15 mouse cellular contexts compared by ENCODE assay signal in genomic region chr4:130052283-130052682, GRCm38 (mm10). TPM values are rescaled to one million over a fixed set of nuclear protein-coding genes. Genes with fewer than 3 reads are reported as not detected.
DNase-seq lines count a peak whose midpoint lies in the region; ATAC-seq and TF ChIP-seq lines count a peak whose summit lies in the region.
"Had no signal": no experiment of that assay in that cellular context is flagged by ENCODE, and none has a peak within 500 bp of the region (broad histone marks: within the 10 kb centered on the region; RNA-seq: fewer than 3 reads in every experiment).

No protein-coding gene starts in this region.

- TF ChIP-seq EP300 in liver, postnatal 0 days (IDR thresholded peaks at IDR 0.05; ENCODE audit: low read depth) = no peak

- 85% methylated on average over 3 of the region's 3 CpGs for WGBS in hindbrain, embryonic 15.5 days
- 91% methylated on average over 3 of the region's 3 CpGs for WGBS in hindbrain, embryonic 11.5 days
- WGBS in liver, postnatal 0 days (ENCODE audit: insufficient replicate concordance) = 80% methylated on average over 3 of the region's 3 CpGs
- WGBS in liver, embryonic 11.5 days = 86% methylated on average over 3 of the region's 3 CpGs
- WGBS in heart, embryonic 10.5 days = 91% methylated on average over 3 of the region's 3 CpGs

- no peak for ATAC-seq in hindbrain, embryonic 15.5 days (ENCODE audit: low FRiP score, low read depth)
- no peak for ATAC-seq in hindbrain, embryonic 11.5 days (ENCODE audit: low FRiP score)
- no peak for ATAC-seq in liver, postnatal 0 days
- no peak for ATAC-seq in liver, embryonic 11.5 days (replicated peaks; ENCODE audit: low FRiP score)
- ATAC-seq: forebrain, embryonic 14.5 days; intestine, embryonic 15.5 days had no signal

- no peak overlapping the region for H3K4me3 ChIP-seq in hindbrain, embryonic 15.5 days
- no peak overlapping the region for H3K4me3 ChIP-seq in hindbrain, embryonic 11.5 days (ENCODE audit: low read depth, low read length)
- no peak overlapping the region for H3K4me3 ChIP-seq in liver, postnatal 0 days (ENCODE audit: low read depth, low read length)
- no peak overlapping the region for H3K4me3 ChIP-seq in liver, embryonic 11.5 days (ENCODE audit: low read depth, low read length)
- H3K4me3 ChIP-seq in E14TG2a.4 (replicated peaks; ENCODE audit: low read length) = no peak overlapping the region
- no peak overlapping the region for H3K4me3 ChIP-seq in heart, embryonic 10.5 days
- H3K4me3 ChIP-seq: intestine, embryonic 15.5 days; lung, embryonic 15.5 days had no signal

- H3K4me1 ChIP-seq in hindbrain, embryonic 15.5 days (replicated peaks) = peaks cover 62% of the 10 kb centered on the region
- H3K4me1 ChIP-seq in hindbrain, embryonic 11.5 days (replicated peaks; ENCODE audit: control insufficient read depth, insufficient read depth, low read length) = peaks cover 11% of the 10 kb centered on the region
- H3K4me1 ChIP-seq in liver, postnatal 0 days (ENCODE audit: insufficient read depth) = no peaks in the 10 kb centered on the region
- peaks cover 3% of the 10 kb centered on the region; the same call in 1 of the 2 replicates for H3K4me1 ChIP-seq in liver, embryonic 11.5 days (replicated peaks; ENCODE audit: control insufficient read depth, insufficient read depth, low read length)
- peaks cover 34% of the 10 kb centered on the region for H3K4me1 ChIP-seq in E14TG2a.4 (replicated peaks; ENCODE audit: low read depth, low read length)
- peaks cover 48% of the 10 kb centered on the region for H3K4me1 ChIP-seq in heart, embryonic 10.5 days

- no peak overlapping the region for H3K4me2 ChIP-seq in hindbrain, embryonic 15.5 days
- no peak overlapping the region for H3K4me2 ChIP-seq in hindbrain, embryonic 11.5 days (replicated peaks; ENCODE audit: low read depth, low read length)
- H3K4me2 ChIP-seq in liver, postnatal 0 days (ENCODE audit: low read depth, low read length) = no peak overlapping the region
- no peak overlapping the region for H3K4me2 ChIP-seq in liver, embryonic 11.5 days
- H3K4me2 ChIP-seq: intestine, embryonic 15.5 days; lung, embryonic 15.5 days had no signal

- no peaks in the 10 kb centered on the region for H3K36me3 ChIP-seq in hindbrain, embryonic 15.5 days
- no peaks in the 10 kb centered on the region for H3K36me3 ChIP-seq in hindbrain, embryonic 11.5 days (ENCODE audit: control insufficient read depth, insufficient read depth, low read length)
- no peaks in the 10 kb centered on the region for H3K36me3 ChIP-seq in liver, postnatal 0 days (replicated peaks; ENCODE audit: insufficient read depth, low read length)
- no peaks in the 10 kb centered on the region for H3K36me3 ChIP-seq in liver, embryonic 11.5 days (ENCODE audit: control insufficient read depth, insufficient read depth, low read length)
- no peaks in the 10 kb centered on the region for H3K36me3 ChIP-seq in E14TG2a.4 (ENCODE audit: insufficient read depth, low read length)
- H3K36me3 ChIP-seq in heart, embryonic 10.5 days = 0 out of 2 replicates have a peak, but pooled peaks cover 2% of the 10 kb centered on the region
- H3K36me3 ChIP-seq: lung, embryonic 15.5 days had no signal

- DNase-seq in hindbrain, embryonic 11.5 days (ENCODE audit: low spot score) = no peak
- no peak for DNase-seq in liver, postnatal 0 days
- no peak for DNase-seq in liver, embryonic 11.5 days (ENCODE audit: low spot score)
- peak; percentile 67 for DNase-seq in ZHBTc4 (ENCODE audit: low read depth, low spot score)
- DNase-seq in heart, embryonic 10.5 days (ENCODE audit: low spot score) = no peak
- DNase-seq: adrenal gland, adult 2 months; cerebellum, adult 11-12 months; cerebellum, postnatal 36 days; kidney, postnatal 10 days; thymus, postnatal 36 days had no signal

- TF ChIP-seq CTCF in liver, postnatal 0 days (IDR thresholded peaks at IDR 0.05; ENCODE audit: low read depth) = peak; percentile 43
- TF ChIP-seq CTCF in E14TG2a.4 (conservative IDR thresholded peaks at IDR 0.05; ENCODE audit: low read length) = peak; percentile 79

- H3K27ac ChIP-seq in hindbrain, embryonic 15.5 days (replicated peaks) = 0 out of 2 replicates have a peak overlapping the region, but pooled peaks have one; percentile 10
- H3K27ac ChIP-seq in hindbrain, embryonic 11.5 days (ENCODE audit: low read depth, low read length) = no peak overlapping the region
- no peak overlapping the region for H3K27ac ChIP-seq in liver, postnatal 0 days (ENCODE audit: low read depth)
- H3K27ac ChIP-seq in liver, embryonic 11.5 days (ENCODE audit: low read depth, low read length) = no peak overlapping the region
- no peak overlapping the region for H3K27ac ChIP-seq in heart, embryonic 10.5 days
- H3K27ac ChIP-seq: intestine, embryonic 15.5 days; lung, embryonic 15.5 days had no signal

- no peaks in the 10 kb centered on the region for H3K9me3 ChIP-seq in hindbrain, embryonic 15.5 days
- no peaks in the 10 kb centered on the region for H3K9me3 ChIP-seq in hindbrain, embryonic 11.5 days (ENCODE audit: control insufficient read depth, low read length)
- no peaks in the 10 kb centered on the region for H3K9me3 ChIP-seq in liver, postnatal 0 days (ENCODE audit: low read length)
- H3K9me3 ChIP-seq in liver, embryonic 11.5 days (ENCODE audit: control insufficient read depth, low read length) = no peaks in the 10 kb centered on the region
- no peaks in the 10 kb centered on the region for H3K9me3 ChIP-seq in E14TG2a.4 (ENCODE audit: low read length)
- no peaks in the 10 kb centered on the region for H3K9me3 ChIP-seq in heart, embryonic 10.5 days
- H3K9me3 ChIP-seq: intestine, embryonic 15.5 days; lung, embryonic 15.5 days had no signal

- no peaks in the 10 kb centered on the region for H3K27me3 ChIP-seq in hindbrain, embryonic 15.5 days
- no peaks in the 10 kb centered on the region for H3K27me3 ChIP-seq in hindbrain, embryonic 11.5 days (ENCODE audit: control insufficient read depth, insufficient read depth, low read length)
- H3K27me3 ChIP-seq in liver, postnatal 0 days (ENCODE audit: insufficient read depth, low read length) = peaks cover 5% of the 10 kb centered on the region
- peaks cover 18% of the 10 kb centered on the region for H3K27me3 ChIP-seq in liver, embryonic 11.5 days (replicated peaks; ENCODE audit: control insufficient read depth, insufficient read depth, low read length)
- H3K27me3 ChIP-seq in E14TG2a.4 (ENCODE audit: insufficient read depth, low read length) = peaks cover 59% of the 10 kb centered on the region
- peaks cover 64% of the 10 kb centered on the region for H3K27me3 ChIP-seq in heart, embryonic 10.5 days (ENCODE audit: insufficient read depth, poor library complexity, severe bottlenecking)
- H3K27me3 ChIP-seq: intestine, embryonic 15.5 days; lung, embryonic 15.5 days had no signal

- H3K9ac ChIP-seq in hindbrain, embryonic 15.5 days = no peak overlapping the region
- no peak overlapping the region for H3K9ac ChIP-seq in hindbrain, embryonic 11.5 days (ENCODE audit: low read depth, low read length)
- H3K9ac ChIP-seq in liver, postnatal 0 days (replicated peaks) = no peak overlapping the region
- no peak overlapping the region for H3K9ac ChIP-seq in liver, embryonic 11.5 days (ENCODE audit: low read depth, low read length)
- H3K9ac ChIP-seq: intestine, embryonic 15.5 days; lung, embryonic 15.5 days had no signal

RNA-seq across cellular contexts. Expression of gene Col16a1, which starts 4.6 kb away (rescaled TPM):
- polyA plus RNA-seq in hindbrain, embryonic 15.5 days (2015; fragmentation: Nextera tagmentation; extraction: Ambion mirVana) = 13.4 and 13.9 TPM in 2 replicates
- 5.3 and 9.9 TPM in 2 replicates for polyA plus RNA-seq in hindbrain, embryonic 11.5 days (2014; fragmentation: Nextera tagmentation; extraction: Ambion mirVana)
- polyA plus RNA-seq in liver, postnatal 0 days (2015; fragmentation: Nextera tagmentation; extraction: Ambion mirVana) = 2.3 and 3.0 TPM in 2 replicates
- polyA plus RNA-seq in liver, embryonic 11.5 days (2014; fragmentation: Nextera tagmentation; extraction: Ambion mirVana) = 4.2 and 6.0 TPM in 2 replicates
- 11.0 and 11.7 TPM in 2 replicates for polyA plus RNA-seq in heart, embryonic 10.5 days (2016; fragmentation: Nextera tagmentation; extraction: Ambion mirVana)

RNA-seq across cellular contexts. Expression of gene Pef1, which starts 50.1 kb away (rescaled TPM):
- 67.5 and 69.1 TPM in 2 replicates for polyA plus RNA-seq in hindbrain, embryonic 15.5 days (2015; fragmentation: Nextera tagmentation; extraction: Ambion mirVana)
- polyA plus RNA-seq in hindbrain, embryonic 11.5 days (2014; fragmentation: Nextera tagmentation; extraction: Ambion mirVana) = 71.4 and 72.4 TPM in 2 replicates
- 25.0 and 26.0 TPM in 2 replicates for polyA plus RNA-seq in liver, postnatal 0 days (2015; fragmentation: Nextera tagmentation; extraction: Ambion mirVana)
- 56.8 and 58.1 TPM in 2 replicates for polyA plus RNA-seq in liver, embryonic 11.5 days (2014; fragmentation: Nextera tagmentation; extraction: Ambion mirVana)
- polyA plus RNA-seq in heart, embryonic 10.5 days (2016; fragmentation: Nextera tagmentation; extraction: Ambion mirVana) = 60.5 and 66.1 TPM in 2 replicates
